Mouse (Mus musculus): ENCODE measurements around the gene Pou6f2.

DNA sequence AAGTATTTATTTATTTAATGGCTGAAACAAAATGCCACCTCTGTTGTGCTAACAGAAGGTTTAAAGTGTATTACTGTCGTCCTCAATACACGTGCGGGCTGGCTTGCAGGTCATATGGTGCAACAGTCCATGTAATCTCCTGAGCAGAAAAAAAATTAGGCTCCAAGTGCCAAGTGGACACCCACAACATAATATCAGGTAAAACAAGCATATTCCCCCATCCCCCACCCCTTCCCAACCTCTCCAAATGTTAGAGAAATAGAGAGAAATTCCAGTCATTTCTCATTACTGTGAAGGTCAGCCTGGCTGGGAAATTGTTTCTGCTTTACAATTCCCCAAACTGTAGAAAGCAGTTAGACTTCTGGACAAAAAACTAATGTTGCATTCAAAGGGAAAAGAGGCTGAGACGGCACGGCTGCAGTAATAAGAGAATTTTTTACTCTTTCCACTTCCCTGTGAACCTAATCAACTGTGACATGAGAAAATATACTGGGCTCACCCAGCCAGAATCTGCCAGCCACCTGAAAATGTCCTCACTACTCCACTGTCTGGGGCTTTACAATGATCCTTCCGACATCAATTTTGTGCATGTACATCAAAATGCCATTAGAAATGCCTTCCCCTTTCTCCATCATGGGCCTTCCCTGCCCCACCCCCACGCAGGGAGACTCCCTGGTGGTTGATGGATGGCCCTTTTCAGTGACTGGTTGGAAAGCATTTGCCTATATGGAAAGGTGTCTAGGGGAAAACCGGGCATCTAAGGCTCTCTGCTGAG lies 192.8 kb downstream of the Pou6f2 start:
- TF ChIP-seq CTCF (IDR thresholded peaks at IDR 0.05; ENCODE audit: low read depth) = no peak
- no peak for TF ChIP-seq EP300 (IDR thresholded peaks at IDR 0.05; ENCODE audit: low read depth)

Data from liver, embryonic 14.5 days (tissue).